Mouse (Mus musculus): Measurements from ENCODE around the gene Krtap5-3. TPM values are rescaled to one million over a fixed set of nuclear protein-coding genes. Genes with fewer than 3 reads are reported as not detected.
"Not testable (repeated sequence)": the region's sequence is repeated elsewhere in the genome, so short reads cannot be mapped to it uniquely, and the experiment has no call there.

The Krtap5-3 gene
- total and polyA plus RNA-seq, 2 experiments from 2014 or later = not detected

- ATAC-seq (no peak), DNase-seq (ENCODE audit: low spot score) (no peak)
- Histone ChIP-seq H3K36me3 (ENCODE audit: insufficient read depth, low read length) (no peaks in the 10 kb centered on the region), H3K4me3 (ENCODE audit: low read length) (no peak within 1 kb of the TSS), H3K27me3 (ENCODE audit: insufficient read depth, low read length) (no peaks in the 10 kb centered on the region), H3K4me2 (ENCODE audit: low read depth, low read length) (no peak within 1 kb of the TSS), H3K9me3 (ENCODE audit: low read length) (no peaks in the 10 kb centered on the region), H3K27ac (no peak within 1 kb of the TSS), H3K4me1 (ENCODE audit: insufficient read depth, low read length) (no peaks in the 10 kb centered on the region), H3K9ac (replicated peaks; ENCODE audit: low read length) (no peak within 1 kb of the TSS)
- no peak for TF ChIP-seq CTCF (IDR thresholded peaks at IDR 0.05; ENCODE audit: low read depth)
- WGBS = 52% methylated on average over 1 of the region's 1 CpGs
Measured at GRCm38 (mm10) chr7:142211559-142211958, 10.4 kb downstream of the Krtap5-3 start, which contains the start of gene Gm7579. TSS of gene Gm7579 (plus strand) at chr7:142211859.

GRCm38 (mm10) chr7:142212136-142212535 lies 11.0 kb downstream of the Krtap5-3 start:
- not testable (repeated sequence) for DNase-seq (ENCODE audit: low spot score); H3K9me3 ChIP-seq (ENCODE audit: low read length); H3K9ac ChIP-seq (replicated peaks; ENCODE audit: low read length); H3K4me2 ChIP-seq (ENCODE audit: low read depth, low read length); H3K36me3 ChIP-seq (ENCODE audit: insufficient read depth, low read length); H3K27me3 ChIP-seq (ENCODE audit: insufficient read depth, low read length); ATAC-seq; H3K27ac ChIP-seq; H3K4me1 ChIP-seq (ENCODE audit: insufficient read depth, low read length); H3K4me3 ChIP-seq (ENCODE audit: low read length)
- WGBS = 54% methylated on average over 1 of the region's 1 CpGs

GRCm38 (mm10) chr7:142224518-142224917 lies 23.4 kb downstream of the Krtap5-3 start:
- WGBS = 46% methylated on average over 2 of the region's 2 CpGs
- Histone ChIP-seq H3K4me3 (ENCODE audit: low read length) (no peak overlapping the region), H3K27ac (no peak overlapping the region), H3K36me3 (ENCODE audit: insufficient read depth, low read length) (no peaks in the 10 kb centered on the region), H3K4me1 (ENCODE audit: insufficient read depth, low read length) (no peaks in the 10 kb centered on the region), H3K27me3 (ENCODE audit: insufficient read depth, low read length) (no peaks in the 10 kb centered on the region), H3K9me3 (ENCODE audit: low read length) (no peaks in the 10 kb centered on the region), H3K9ac (replicated peaks; ENCODE audit: low read length) (no peak overlapping the region), H3K4me2 (ENCODE audit: low read depth, low read length) (no peak overlapping the region)
- ATAC-seq (no peak), DNase-seq (ENCODE audit: low spot score) (no peak)
- TF ChIP-seq CTCF (IDR thresholded peaks at IDR 0.05; ENCODE audit: low read depth) = no peak

GRCm38 (mm10) chr7:142229871-142230270 lies 28.7 kb downstream of the Krtap5-3 start, which contains the start of gene Krtap5-5:
TSS of gene Krtap5-5 (minus strand) at chr7:142229971.
- H3K27ac ChIP-seq; H3K9me3 ChIP-seq (ENCODE audit: low read length); H3K4me1 ChIP-seq (ENCODE audit: insufficient read depth, low read length); H3K36me3 ChIP-seq (ENCODE audit: insufficient read depth, low read length); H3K9ac ChIP-seq (replicated peaks; ENCODE audit: low read length); H3K4me3 ChIP-seq (ENCODE audit: low read length); ATAC-seq; H3K27me3 ChIP-seq (ENCODE audit: insufficient read depth, low read length); H3K4me2 ChIP-seq (ENCODE audit: low read depth, low read length); DNase-seq (ENCODE audit: low spot score): not testable (repeated sequence)
- 56% methylated on average over 3 of the region's 3 CpGs for WGBS

- H3K9ac ChIP-seq (replicated peaks; ENCODE audit: low read length) = no peak overlapping the region
- H3K4me2 ChIP-seq (ENCODE audit: low read depth, low read length) = no peak overlapping the region
- H3K27ac ChIP-seq = no peak overlapping the region
- no peak for DNase-seq (ENCODE audit: low spot score)
- H3K4me3 ChIP-seq (ENCODE audit: low read length) = no peak overlapping the region
- no peaks in the 10 kb centered on the region for H3K36me3 ChIP-seq (ENCODE audit: insufficient read depth, low read length)
- no peaks in the 10 kb centered on the region for H3K27me3 ChIP-seq (ENCODE audit: insufficient read depth, low read length)
- WGBS = 44% methylated on average over 1 of the region's 1 CpGs
- ATAC-seq = no peak
- H3K9me3 ChIP-seq (ENCODE audit: low read length) = no peaks in the 10 kb centered on the region
- no peak for TF ChIP-seq CTCF (IDR thresholded peaks at IDR 0.05; ENCODE audit: low read depth)
- H3K4me1 ChIP-seq (ENCODE audit: insufficient read depth, low read length) = no peaks in the 10 kb centered on the region
Measured at GRCm38 (mm10) chr7:142231540-142231939, 30.4 kb downstream of the Krtap5-3 start.

- Histone ChIP-seq H3K4me1 (ENCODE audit: insufficient read depth, low read length) (no peaks in the 10 kb centered on the region), H3K9me3 (ENCODE audit: low read length) (no peaks in the 10 kb centered on the region), H3K36me3 (ENCODE audit: insufficient read depth, low read length) (no peaks in the 10 kb centered on the region), H3K9ac (replicated peaks; ENCODE audit: low read length) (no peak within 1 kb of the TSS), H3K4me2 (ENCODE audit: low read depth, low read length) (no peak within 1 kb of the TSS), H3K27me3 (ENCODE audit: insufficient read depth, low read length) (no peaks in the 10 kb centered on the region), H3K4me3 (ENCODE audit: low read length) (no peak within 1 kb of the TSS), H3K27ac (no peak within 1 kb of the TSS)
- no peak for TF ChIP-seq CTCF (IDR thresholded peaks at IDR 0.05; ENCODE audit: low read depth)
- DNase-seq (ENCODE audit: low spot score) = no peak
- ATAC-seq = no peak
- whole genome bisulfite sequencing = 40% methylated on average over 2 of the region's 2 CpGs
Measured at GRCm38 (mm10) chr7:142240978-142241377, 39.8 kb downstream of the Krtap5-3 start, which contains the start of gene Gm40460. TSS of gene Gm40460 (minus strand) at chr7:142241078.

GRCm38 (mm10) chr7:142249824-142250223 lies 48.7 kb downstream of the Krtap5-3 start:
- Histone ChIP-seq H3K4me1 (ENCODE audit: insufficient read depth, low read length) (no peaks in the 10 kb centered on the region), H3K27me3 (ENCODE audit: insufficient read depth, low read length) (no peaks in the 10 kb centered on the region), H3K27ac (no peak overlapping the region), H3K9ac (replicated peaks; ENCODE audit: low read length) (no peak overlapping the region), H3K4me3 (ENCODE audit: low read length) (no peak overlapping the region), H3K4me2 (ENCODE audit: low read depth, low read length) (no peak overlapping the region), H3K9me3 (ENCODE audit: low read length) (no peaks in the 10 kb centered on the region), H3K36me3 (ENCODE audit: insufficient read depth, low read length) (no peaks in the 10 kb centered on the region)
- WGBS = 3% methylated on average over 1 of the region's 1 CpGs
- ATAC-seq (no peak), DNase-seq (ENCODE audit: low spot score) (peak; percentile 69)
- peak; percentile 72 for TF ChIP-seq CTCF (IDR thresholded peaks at IDR 0.05; ENCODE audit: low read depth)

Other genes with a start within 250 kb of the Krtap5-3 start
- gene Mob2, start 140.3 kb upstream of the Krtap5-3 start, total RNA-seq (2014; rRNA removed) = 41.1 and 45.5 TPM in 2 replicates
- 43.4 and 44.1 TPM in 2 replicates for gene Mob2, start 140.3 kb upstream of the Krtap5-3 start, polyA plus RNA-seq (2015; fragmentation: Nextera tagmentation; extraction: Ambion mirVana)
- 129 and 133 TPM in 2 replicates for gene Dusp8, start 105.5 kb upstream of the Krtap5-3 start, total RNA-seq (2014; rRNA removed)
- gene Dusp8, start 105.5 kb upstream of the Krtap5-3 start, polyA plus RNA-seq (2015; fragmentation: Nextera tagmentation; extraction: Ambion mirVana) = 86.2 and 94.6 TPM in 2 replicates
- gene Gm45618, start 80.6 kb upstream of the Krtap5-3 start, total RNA-seq (2014; rRNA removed) = not detected in 2 replicates
- gene Gm45618, start 80.6 kb upstream of the Krtap5-3 start, polyA plus RNA-seq (2015; fragmentation: Nextera tagmentation; extraction: Ambion mirVana) = not detected in 2 replicates
- gene Gm39115, start 65.3 kb upstream of the Krtap5-3 start, total RNA-seq (2014; rRNA removed) = not detected in 2 replicates
- not detected in 2 replicates for gene Gm39115, start 65.3 kb upstream of the Krtap5-3 start, polyA plus RNA-seq (2015; fragmentation: Nextera tagmentation; extraction: Ambion mirVana)
- gene Gm45337, start 56.8 kb upstream of the Krtap5-3 start, total RNA-seq (2014; rRNA removed) = not detected in 2 replicates
- not detected in 2 replicates for gene Gm45337, start 56.8 kb upstream of the Krtap5-3 start, polyA plus RNA-seq (2015; fragmentation: Nextera tagmentation; extraction: Ambion mirVana)
- not detected in 2 replicates for gene Gm29735, start 44.3 kb upstream of the Krtap5-3 start, total RNA-seq (2014; rRNA removed)
- gene Gm29735, start 44.3 kb upstream of the Krtap5-3 start, polyA plus RNA-seq (2015; fragmentation: Nextera tagmentation; extraction: Ambion mirVana) = not detected in 2 replicates
- not detected in 2 replicates for gene Gm4553, start 35.6 kb upstream of the Krtap5-3 start, total RNA-seq (2014; rRNA removed)
- gene Gm4553, start 35.6 kb upstream of the Krtap5-3 start, polyA plus RNA-seq (2015; fragmentation: Nextera tagmentation; extraction: Ambion mirVana) = not detected in 2 replicates
- not detected in 2 replicates for gene Krtap5-2, start 25.4 kb upstream of the Krtap5-3 start, total RNA-seq (2014; rRNA removed)
- gene Krtap5-2, start 25.4 kb upstream of the Krtap5-3 start, polyA plus RNA-seq (2015; fragmentation: Nextera tagmentation; extraction: Ambion mirVana) = not detected in 2 replicates
- gene Gm10153, start 11.0 kb upstream of the Krtap5-3 start, total RNA-seq (2014; rRNA removed) = not detected in 2 replicates
- not detected in 2 replicates for gene Gm10153, start 11.0 kb upstream of the Krtap5-3 start, polyA plus RNA-seq (2015; fragmentation: Nextera tagmentation; extraction: Ambion mirVana)
- not detected in 2 replicates for gene Gm7579, start 10.5 kb downstream of the Krtap5-3 start, total RNA-seq (2014; rRNA removed)
- gene Gm7579, start 10.5 kb downstream of the Krtap5-3 start, polyA plus RNA-seq (2015; fragmentation: Nextera tagmentation; extraction: Ambion mirVana) = not detected in 2 replicates
- not detected in 2 replicates for gene Krtap5-5, start 28.6 kb downstream of the Krtap5-3 start, total RNA-seq (2014; rRNA removed)
- gene Krtap5-5, start 28.6 kb downstream of the Krtap5-3 start, polyA plus RNA-seq (2015; fragmentation: Nextera tagmentation; extraction: Ambion mirVana) = not detected in 2 replicates
- not detected in 2 replicates for gene Gm40460, start 39.7 kb downstream of the Krtap5-3 start, total RNA-seq (2014; rRNA removed)
- not detected in 2 replicates for gene Gm40460, start 39.7 kb downstream of the Krtap5-3 start, polyA plus RNA-seq (2015; fragmentation: Nextera tagmentation; extraction: Ambion mirVana)
- gene Gm2431, start 57.0 kb downstream of the Krtap5-3 start, total RNA-seq (2014; rRNA removed) = not detected in 2 replicates
- not detected in 2 replicates for gene Gm2431, start 57.0 kb downstream of the Krtap5-3 start, polyA plus RNA-seq (2015; fragmentation: Nextera tagmentation; extraction: Ambion mirVana)
- gene Gm4559, start 73.0 kb downstream of the Krtap5-3 start, total RNA-seq (2014; rRNA removed) = not detected in 2 replicates
- not detected in 2 replicates for gene Gm4559, start 73.0 kb downstream of the Krtap5-3 start, polyA plus RNA-seq (2015; fragmentation: Nextera tagmentation; extraction: Ambion mirVana)
- gene Krtap5-1, start 95.8 kb downstream of the Krtap5-3 start, total RNA-seq (2014; rRNA removed) = not detected in 2 replicates
- gene Krtap5-1, start 95.8 kb downstream of the Krtap5-3 start, polyA plus RNA-seq (2015; fragmentation: Nextera tagmentation; extraction: Ambion mirVana) = not detected in 2 replicates
- not detected in 2 replicates for gene Krtap5-4, start 102.2 kb downstream of the Krtap5-3 start, total RNA-seq (2014; rRNA removed)
- gene Krtap5-4, start 102.2 kb downstream of the Krtap5-3 start, polyA plus RNA-seq (2015; fragmentation: Nextera tagmentation; extraction: Ambion mirVana) = not detected in 2 replicates
- 22.7 and 25.4 TPM in 2 replicates for gene Ifitm10, start 172.4 kb downstream of the Krtap5-3 start, total RNA-seq (2014; rRNA removed)
- gene Ifitm10, start 172.4 kb downstream of the Krtap5-3 start, polyA plus RNA-seq (2015; fragmentation: Nextera tagmentation; extraction: Ambion mirVana) = 17.2 and 19.9 TPM in 2 replicates
- 1.0 TPM in 1 of 2 replicates, not detected in the other for gene Gm49369, start 181.3 kb downstream of the Krtap5-3 start, total RNA-seq (2014; rRNA removed)
- 2.1 and 2.9 TPM in 2 replicates for gene Gm49369, start 181.3 kb downstream of the Krtap5-3 start, polyA plus RNA-seq (2015; fragmentation: Nextera tagmentation; extraction: Ambion mirVana)
- 638 and 755 TPM in 2 replicates for gene Ctsd, start 186.7 kb downstream of the Krtap5-3 start, total RNA-seq (2014; rRNA removed)
- gene Ctsd, start 186.7 kb downstream of the Krtap5-3 start, polyA plus RNA-seq (2015; fragmentation: Nextera tagmentation; extraction: Ambion mirVana) = 400 and 402 TPM in 2 replicates
- gene Syt8, start 233.5 kb downstream of the Krtap5-3 start, total RNA-seq (2014; rRNA removed) = not detected in 2 replicates
- gene Syt8, start 233.5 kb downstream of the Krtap5-3 start, polyA plus RNA-seq (2015; fragmentation: Nextera tagmentation; extraction: Ambion mirVana) = 0.15 TPM in 1 of 2 replicates, not detected in the other
- 1.3 and 8.5 TPM in 2 replicates for gene Tnni2, start 240.4 kb downstream of the Krtap5-3 start, total RNA-seq (2014; rRNA removed)
- 0.63 TPM in 2 replicates for gene Tnni2, start 240.4 kb downstream of the Krtap5-3 start, polyA plus RNA-seq (2015; fragmentation: Nextera tagmentation; extraction: Ambion mirVana)

Measured in hindbrain, postnatal 0 days (tissue).